ENCODE assay signal across 26 mouse cellular contexts in the genomic region with DNA sequence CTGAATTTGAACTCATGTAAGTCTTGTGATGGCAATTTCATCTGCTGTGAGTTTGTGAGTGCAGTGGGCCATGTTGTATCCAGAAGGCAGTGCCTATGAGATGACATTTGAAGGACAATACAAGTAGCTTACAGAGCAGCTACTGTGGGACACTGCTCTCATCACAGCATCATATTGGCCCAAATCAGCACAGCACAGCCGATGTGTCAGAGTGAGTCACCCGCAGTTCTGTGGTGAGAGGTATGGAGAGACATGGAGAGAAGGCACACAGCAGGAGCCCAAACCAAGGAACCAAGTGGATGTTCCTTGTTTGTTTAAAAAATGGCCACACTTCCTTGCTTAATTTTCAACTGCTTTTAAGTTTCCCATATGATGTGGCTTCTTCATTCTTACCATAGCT.
"Had no signal": no experiment of that assay in that cellular context is flagged by ENCODE, and none has a peak within 500 bp of the region (broad histone marks: within the 10 kb centered on the region; RNA-seq: fewer than 3 reads in every experiment).

No protein-coding gene starts in this region.

- H3K4me1 ChIP-seq: heart, embryonic 10.5 days; heart, embryonic 12.5 days; hindbrain, embryonic 10.5 days; hindbrain, embryonic 12.5 days; intestine, embryonic 15.5 days; limb, embryonic 13.5 days; limb, embryonic 15.5 days; liver, embryonic 12.5 days had no signal

- H3K4me3 ChIP-seq: gastrocnemius, adult 2 months; heart, embryonic 10.5 days; heart, embryonic 12.5 days; hindbrain, embryonic 10.5 days; hindbrain, embryonic 12.5 days; intestine, embryonic 15.5 days; limb, embryonic 13.5 days; limb, embryonic 15.5 days; liver, embryonic 12.5 days had no signal

- H3K4me2 ChIP-seq: heart, embryonic 12.5 days; hindbrain, embryonic 12.5 days; hindbrain, embryonic 14.5 days; intestine, embryonic 15.5 days; limb, embryonic 13.5 days; limb, embryonic 15.5 days; liver, embryonic 12.5 days had no signal

- ATAC-seq: hindbrain, embryonic 16.5 days; inflammation-experienced regulatory T-cells, adult 6 months; intestine, embryonic 15.5 days; intestine, postnatal 0 days; liver, embryonic 12.5 days had no signal

- H3K27me3 ChIP-seq: heart, embryonic 12.5 days; hindbrain, embryonic 12.5 days; intestine, embryonic 15.5 days; limb, embryonic 13.5 days; limb, embryonic 15.5 days; liver, embryonic 12.5 days had no signal

- H3K36me3 ChIP-seq: heart, embryonic 10.5 days; heart, embryonic 12.5 days; hindbrain, embryonic 10.5 days; hindbrain, embryonic 12.5 days; intestine, embryonic 15.5 days; limb, embryonic 13.5 days; limb, embryonic 15.5 days; liver, embryonic 12.5 days had no signal

- DNase-seq: gastrocnemius, adult 2 months; gastrocnemius, postnatal 10 days; gastrocnemius, postnatal 25 days; heart, adult 18-20 months; heart, postnatal 10 days; heart, postnatal 4 days; kidney, adult 18-20 months; kidney, adult 8-10 months; kidney, postnatal 14 days; kidney, postnatal 36 days; layer of hippocampus, adult 9-11 months; layer of hippocampus, postnatal 36 days; left cerebral cortex, postnatal 4 days had no signal

- H3K9ac ChIP-seq: heart, embryonic 12.5 days; hindbrain, embryonic 12.5 days; hindbrain, embryonic 14.5 days; intestine, embryonic 15.5 days; limb, embryonic 13.5 days; limb, embryonic 15.5 days; liver, embryonic 12.5 days had no signal

- H3K9me3 ChIP-seq: heart, embryonic 10.5 days; hindbrain, embryonic 10.5 days; hindbrain, embryonic 12.5 days; intestine, embryonic 15.5 days; limb, embryonic 13.5 days; limb, embryonic 15.5 days had no signal

- H3K27ac ChIP-seq: gastrocnemius, adult 2 months; heart, embryonic 10.5 days; hindbrain, embryonic 10.5 days; hindbrain, embryonic 12.5 days; hindbrain, embryonic 14.5 days; intestine, embryonic 15.5 days; kidney, postnatal 0 days; limb, embryonic 13.5 days; limb, embryonic 15.5 days; liver, embryonic 12.5 days had no signal
